Mouse (Mus musculus) embryonic fibroblast, embryonic 13.5 days (primary cell): ENCODE measurements around the gene Washc1. TPM values are rescaled to one million over a fixed set of nuclear protein-coding genes. Genes with fewer than 3 reads are reported as not detected.
"Not testable (repeated sequence)": the region's sequence is repeated elsewhere in the genome, so short reads cannot be mapped to it uniquely, and the experiment has no call there.

ENCODE experiments used
- H3K27ac ChIP-seq: 2 replicates; pipeline ENCODE4 v1.5.1; 2012; ENCODE audit warnings: low read length, control low read depth, inconsistent platforms; ENCODE audit not compliant: insufficient read depth
- H3K4me1 ChIP-seq: 2 replicates; pipeline ENCODE4 v1.6.1; 2011; ENCODE audit warnings: low read length; ENCODE audit not compliant: control insufficient read depth, insufficient read depth
- H3K4me3 ChIP-seq: 2 replicates; pipeline ENCODE4 v1.5.1; 2011; ENCODE audit warnings: mild to moderate bottlenecking, control low read depth, low read length; ENCODE audit not compliant: insufficient read depth
- CTCF ChIP-seq: IDR thresholded peaks from 2 replicates; pipeline ENCODE4 v1.5.1; 2011; ENCODE audit warnings: mild to moderate bottlenecking, control low read depth, low read length, moderate library complexity, borderline replicate concordance; ENCODE audit not compliant: insufficient read depth
- POLR2A ChIP-seq: IDR thresholded peaks from 2 replicates; pipeline ENCODE4 v1.6.1; 2011; ENCODE audit warnings: low read depth, mild to moderate bottlenecking, control low read depth, low read length, moderate library complexity
- polyA plus RNA-seq: library from polyadenylated mRNA; stranded (reverse); fragments of >200 nt; gene quantifications from 2 replicates; pipeline ENCODE4 v1.2.4, GENCODE M21; 2011; ENCODE audit warnings: low read depth; ENCODE audit not compliant: missing spikeins, insufficient read length

Washc1 gene
- polyA plus RNA-seq, 1 experiment, result 31.6 TPM

DNA sequence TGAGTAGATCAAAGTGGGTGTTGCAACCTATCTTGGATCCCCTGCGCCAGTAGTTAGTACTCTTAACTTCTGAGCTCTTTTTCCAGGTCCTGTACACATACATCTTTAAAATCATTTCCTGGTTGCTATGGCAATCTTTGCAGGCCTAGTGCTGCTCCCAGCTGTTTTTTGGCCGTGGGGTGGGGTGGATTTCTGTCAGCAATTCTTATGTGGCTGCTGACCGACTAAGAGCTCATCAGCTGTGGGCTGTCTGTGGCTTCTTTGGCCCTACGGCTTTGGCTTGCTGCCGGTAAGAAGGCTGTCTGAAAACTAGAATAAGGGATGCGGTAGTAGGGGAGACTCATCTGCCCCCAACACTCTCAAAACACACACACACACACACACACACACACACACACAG, 599 bp upstream of the Washc1 start:
- peak overlapping the region; percentile 68; the same call in 1 of the 2 replicates for H3K4me3 ChIP-seq
- H3K27ac ChIP-seq, result no peak overlapping the region; the same call in 1 of the 2 replicates
- no peak for TF ChIP-seq POLR2A
- no peak for TF ChIP-seq CTCF
- H3K4me1 ChIP-seq, result peaks cover 4% of the 10 kb centered on the region; the same call in 1 of the 2 replicates

- Histone ChIP-seq H3K4me1 (peaks cover 4% of the 10 kb centered on the region; the same call in 1 of the 2 replicates), H3K27ac (no peak overlapping the region; the same call in 1 of the 2 replicates), H3K4me3 (peak overlapping the region; percentile 68)
- TF ChIP-seq CTCF (no peak), POLR2A (no peak)
Observed at GRCm38 (mm10) chr17:66112166-66112565, 821 bp downstream of the Washc1 start.

DNA sequence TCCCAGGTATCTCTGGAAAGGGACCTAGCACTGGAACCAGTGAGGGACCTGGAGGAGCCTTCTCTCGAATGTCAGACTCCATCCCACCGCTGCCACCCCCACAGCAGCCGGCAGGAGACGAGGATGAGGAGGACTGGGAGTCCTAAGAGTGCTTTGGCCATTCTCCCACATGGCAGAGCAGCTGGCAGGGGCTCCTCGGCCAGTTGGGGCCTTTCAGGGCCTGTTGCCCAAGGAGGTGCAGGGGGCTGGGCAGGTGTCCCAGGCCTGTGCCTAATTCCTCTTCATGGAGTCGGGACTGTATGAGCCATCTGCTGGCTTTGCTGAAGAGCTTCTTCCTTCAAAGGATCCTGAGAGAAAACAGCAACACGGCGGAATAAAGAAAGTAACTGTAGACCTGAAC, 7.6 kb downstream of the Washc1 start:
- Histone ChIP-seq H3K4me3 (no peak overlapping the region), H3K4me1 (no peaks in the 10 kb centered on the region), H3K27ac (no peak overlapping the region)
- TF ChIP-seq POLR2A (no peak), CTCF (no peak)

DNA sequence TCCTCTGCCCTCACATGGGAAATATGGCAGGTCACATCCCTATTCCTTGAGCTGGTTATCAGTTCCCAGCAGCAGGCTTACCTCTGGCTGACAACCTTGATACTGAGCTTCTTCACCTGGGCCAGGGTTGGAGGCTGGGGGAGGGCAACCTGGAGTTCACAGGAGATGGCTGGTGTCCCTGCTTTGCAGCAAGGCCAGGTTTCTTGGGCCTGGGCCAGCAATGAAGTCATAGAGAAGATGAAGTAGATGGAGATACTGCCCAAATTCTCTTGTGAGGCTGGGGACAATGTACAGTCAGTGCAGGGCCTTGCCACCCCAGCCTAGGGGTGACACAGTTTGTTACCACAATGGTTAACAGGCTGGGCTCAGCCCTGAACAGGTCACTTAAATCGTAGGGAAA, 9.4 kb downstream of the Washc1 start:
- H3K4me1 ChIP-seq, result peaks cover 2% of the 10 kb centered on the region; the same call in 1 of the 2 replicates
- TF ChIP-seq POLR2A (no peak), CTCF (no peak)
- no peak overlapping the region for H3K4me3 ChIP-seq
- no peak overlapping the region for H3K27ac ChIP-seq

GRCm38 (mm10) chr17:66123066-66123815, 11.9 kb downstream of the Washc1 start, which contains the start of gene Ddx11:
Gene Ddx11, plus strand, starts transcription at chr17:66123520.
- no peak for TF ChIP-seq CTCF
- TF ChIP-seq POLR2A, result peak; percentile 95
- Histone ChIP-seq H3K4me3 (peak within 1 kb of the TSS; percentile 60), H3K27ac (peak within 1 kb of the TSS; percentile 49), H3K4me1 (peaks cover 2% of the 10 kb centered on the region; the same call in 1 of the 2 replicates)

DNA sequence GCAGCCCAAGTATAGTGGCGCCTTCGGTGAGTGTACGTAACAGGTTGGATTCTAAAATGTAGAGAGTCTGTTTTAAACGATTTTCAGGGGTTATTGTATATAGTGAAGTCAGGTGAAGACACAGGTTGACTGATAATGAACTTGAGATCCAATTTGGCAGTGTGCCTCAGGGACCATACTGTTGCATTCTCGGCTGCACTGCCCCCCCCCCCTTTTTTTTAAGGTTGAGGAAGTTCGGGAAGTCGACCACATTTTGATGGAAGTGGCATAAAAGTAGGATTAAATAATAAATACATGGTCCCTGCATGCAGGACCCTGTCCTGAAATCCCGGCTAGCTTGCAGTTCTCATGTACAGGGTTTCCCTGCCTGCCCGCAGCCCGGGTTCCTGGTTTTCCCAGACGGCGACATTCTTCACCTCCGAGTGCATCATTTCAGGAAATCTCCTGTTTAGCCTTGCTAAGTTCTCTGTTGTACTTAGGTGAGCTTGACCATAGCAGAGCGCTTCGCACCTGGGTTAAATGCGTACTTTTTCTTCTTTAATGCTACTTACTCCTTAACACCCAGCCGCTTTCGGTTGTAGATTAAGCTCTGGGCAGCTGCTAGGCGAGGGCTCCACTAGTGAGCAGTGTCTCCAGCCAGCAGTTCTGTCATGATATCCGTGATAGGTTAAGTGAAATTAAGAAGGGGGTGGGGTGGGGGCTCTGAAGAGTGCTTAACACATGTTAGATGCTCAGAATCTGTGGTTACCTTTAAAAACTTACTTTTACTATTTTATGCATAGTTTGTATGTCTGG, 12.7 kb downstream of the Washc1 start:
- peak overlapping the region; percentile 60 for H3K4me3 ChIP-seq
- TF ChIP-seq POLR2A, result no peak
- no peak for TF ChIP-seq CTCF
- peak overlapping the region; percentile 49 for H3K27ac ChIP-seq
- peaks cover 2% of the 10 kb centered on the region; the same call in 1 of the 2 replicates for H3K4me1 ChIP-seq

DNA sequence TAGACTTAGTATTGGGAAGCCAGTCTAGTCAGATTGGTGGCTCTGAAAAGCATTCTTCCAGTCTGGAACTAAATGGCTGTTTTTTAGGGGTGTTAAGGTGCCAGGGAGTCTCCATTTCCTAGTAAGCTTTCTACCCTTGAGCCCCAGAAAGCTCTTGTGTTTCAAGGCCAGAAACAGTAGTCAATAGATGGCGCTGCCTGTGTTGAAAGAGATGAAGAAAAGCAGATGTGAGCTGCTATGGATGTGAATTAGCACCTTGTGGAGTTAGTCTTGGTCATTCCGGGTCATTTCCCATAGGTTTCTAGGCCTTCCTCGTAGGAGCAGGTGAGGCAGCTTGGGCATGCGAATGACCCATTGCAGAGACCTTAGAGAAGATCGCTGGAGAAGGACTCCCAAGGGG, 13.9 kb downstream of the Washc1 start:
- no peak overlapping the region for H3K27ac ChIP-seq
- TF ChIP-seq CTCF, result no peak
- TF ChIP-seq POLR2A, result no peak
- H3K4me1 ChIP-seq, result peaks cover 2% of the 10 kb centered on the region; the same call in 1 of the 2 replicates
- no peak overlapping the region for H3K4me3 ChIP-seq

- H3K4me1 ChIP-seq, result no peaks in the 10 kb centered on the region
- H3K27ac ChIP-seq, result no peak overlapping the region
- H3K4me3 ChIP-seq, result no peak overlapping the region
- TF ChIP-seq CTCF (no peak), POLR2A (no peak)
Observed at GRCm38 (mm10) chr17:66130371-66130770, 19.0 kb downstream of the Washc1 start.

GRCm38 (mm10) chr17:66131212-66131611, 19.9 kb downstream of the Washc1 start:
- H3K4me3 ChIP-seq, result no peak overlapping the region
- no peak overlapping the region for H3K27ac ChIP-seq
- TF ChIP-seq POLR2A (no peak), CTCF (no peak)
- no peaks in the 10 kb centered on the region for H3K4me1 ChIP-seq

GRCm38 (mm10) chr17:66152706-66153662, 41.6 kb downstream of the Washc1 start:
- H3K27ac ChIP-seq, H3K4me3 ChIP-seq: not testable (repeated sequence)

DNA sequence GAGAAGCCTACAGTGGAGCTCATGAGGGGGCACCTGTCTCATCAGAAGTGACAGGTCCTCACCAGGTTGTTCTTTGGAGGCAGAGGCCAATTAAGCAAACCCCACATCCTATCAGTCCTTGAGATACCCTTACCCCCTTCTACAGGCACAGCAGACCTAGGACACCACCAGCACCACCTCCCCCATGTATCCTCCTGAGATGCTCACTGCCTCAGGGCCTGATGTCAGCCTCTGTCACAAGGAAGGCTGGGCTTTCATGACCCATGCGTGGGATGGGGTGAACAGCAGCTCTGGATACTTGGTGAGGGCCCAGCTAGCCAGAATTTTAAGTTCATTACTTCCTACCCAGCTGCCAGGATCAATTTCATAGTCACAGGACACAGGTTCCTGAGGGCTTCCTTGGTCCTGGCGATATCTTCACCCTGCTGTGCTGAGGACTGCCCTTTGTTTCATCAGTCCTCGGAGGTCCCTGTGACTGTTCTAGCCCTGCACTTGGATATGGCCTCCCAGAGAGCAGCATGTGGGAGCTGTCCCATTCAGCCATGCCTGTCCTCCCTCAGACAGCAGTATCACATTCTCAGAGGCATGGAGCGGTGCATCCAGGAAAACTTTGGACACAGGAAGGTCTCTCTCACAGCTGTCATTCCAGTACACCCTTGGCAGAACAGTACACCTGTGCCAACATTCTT, 42.5 kb downstream of the Washc1 start:
- H3K27ac ChIP-seq, H3K4me3 ChIP-seq, H3K4me1 ChIP-seq: not testable (repeated sequence)

More at GRCm38 (mm10) chr17:66152706-66153662, 41.6 kb downstream of the Washc1 start:
- H3K4me1 ChIP-seq, result not testable (repeated sequence)
